Mouse (Mus musculus) gastrocnemius, adult 8-10 months (tissue): ENCODE measurements around the gene Fam114a1. TPM values are rescaled to one million over a fixed set of nuclear protein-coding genes. Genes with fewer than 3 reads are reported as not detected.
A peak's percentile ranks its signal among the peaks of the same experiment; 100 is the strongest.

ENCODE experiments used
- DNase-seq, 2 experiments: peaks; one replicate each; pipeline ENCODE4 v3.0.0; 2022; ENCODE audit warnings: low spot score in 2 of 2
- total RNA-seq, 4 experiments: library from RNA; stranded (reverse); gene quantifications; 2 replicates each; pipeline ENCODE4 v1.2.4; 2022

The Fam114a1 gene
- 1 to 10 TPM; 2.7 to 9.1 (median 4.0) TPM for total RNA-seq

GRCm38 (mm10) chr5:64969861-64970771 is at the start of gene Fam114a1:
TSS of gene Fam114a1 (plus strand) at chr5:64970071.
- DNase-seq = peak; percentile 69 to 75

GRCm38 (mm10) chr5:64922891-64923381 is 46.9 kb upstream of the Fam114a1 start:
- no peak for DNase-seq

- DNase-seq = no peak
Measured at GRCm38 (mm10) chr5:64932215-64932614, 37.7 kb upstream of the Fam114a1 start.

GRCm38 (mm10) chr5:64932775-64933174 is 37.1 kb upstream of the Fam114a1 start:
- DNase-seq = no peak

GRCm38 (mm10) chr5:64951486-64951885 is 18.4 kb upstream of the Fam114a1 start:
- no peak for DNase-seq

GRCm38 (mm10) chr5:64954931-64955330 is 14.9 kb upstream of the Fam114a1 start:
- no peak for DNase-seq

GRCm38 (mm10) chr5:64958991-64959842 is 10.7 kb upstream of the Fam114a1 start:
- DNase-seq = no peak

- peak in 1 of 2 experiments; percentile 17 for DNase-seq
Measured at GRCm38 (mm10) chr5:64959843-64960230, 10.0 kb upstream of the Fam114a1 start, which contains the start of gene Tlr6. TSS of gene Tlr6 (minus strand) at chr5:64960097.

GRCm38 (mm10) chr5:64960857-64961391 is 8.9 kb upstream of the Fam114a1 start:
- no peak for DNase-seq

- DNase-seq = no peak
Measured at GRCm38 (mm10) chr5:64963271-64963670, 6.6 kb upstream of the Fam114a1 start.

- no peak for DNase-seq
Measured at GRCm38 (mm10) chr5:64963735-64964134, 6.1 kb upstream of the Fam114a1 start.

- peak; percentile 11 to 12 for DNase-seq
Measured at GRCm38 (mm10) chr5:64968961-64969860, 660 bp upstream of the Fam114a1 start.

- DNase-seq = no peak
Measured at GRCm38 (mm10) chr5:64975121-64975520, 5.2 kb downstream of the Fam114a1 start.

- DNase-seq = no peak
Measured at GRCm38 (mm10) chr5:64977128-64977527, 7.3 kb downstream of the Fam114a1 start.

- no peak for DNase-seq
Measured at GRCm38 (mm10) chr5:64985971-64986370, 16.1 kb downstream of the Fam114a1 start.

GRCm38 (mm10) chr5:64989940-64990339 is 20.1 kb downstream of the Fam114a1 start:
- no peak for DNase-seq

- no peak for DNase-seq
Measured at GRCm38 (mm10) chr5:64992540-64992939, 22.7 kb downstream of the Fam114a1 start.

GRCm38 (mm10) chr5:64995408-64995807 is 25.5 kb downstream of the Fam114a1 start:
- no peak for DNase-seq

GRCm38 (mm10) chr5:65002940-65003824 is 33.3 kb downstream of the Fam114a1 start:
- no peak for DNase-seq
